ENCODE assay signal across 8 mouse cellular contexts in genomic region chr13:63432759-63433158, GRCm38 (mm10).
DNase-seq lines count a peak whose midpoint lies in the region; ATAC-seq and TF ChIP-seq lines count a peak whose summit lies in the region.

No protein-coding gene starts in this region.

- no peaks in the 10 kb centered on the region for H3K9me3 ChIP-seq in kidney, embryonic 15.5 days (replicated peaks)
- H3K9me3 ChIP-seq in liver, embryonic 13.5 days (replicated peaks) = no peaks in the 10 kb centered on the region

- no peak overlapping the region for H3ac ChIP-seq in C2C12 (ENCODE audit: control insufficient read depth, insufficient read length, low read depth)

- no peak overlapping the region for H3K4me2 ChIP-seq in kidney, embryonic 15.5 days
- no peak overlapping the region for H3K4me2 ChIP-seq in liver, embryonic 13.5 days

- TF ChIP-seq CTCF in C2C12 (IDR thresholded peaks at IDR 0.05; ENCODE audit: control insufficient read depth, insufficient read depth, insufficient read length) = no peak

- no peak overlapping the region for H3K27ac ChIP-seq in kidney, embryonic 15.5 days
- no peak overlapping the region for H3K27ac ChIP-seq in liver, embryonic 13.5 days

- WGBS in kidney, embryonic 15.5 days = 85% methylated on average over 3 of the region's 3 CpGs
- 87% methylated on average over 3 of the region's 3 CpGs for WGBS in liver, embryonic 13.5 days (ENCODE audit: insufficient replicate concordance)

- ATAC-seq in kidney, embryonic 15.5 days (replicated peaks; ENCODE audit: low FRiP score) = no peak
- ATAC-seq in liver, embryonic 13.5 days (ENCODE audit: low read depth) = no peak

- DNase-seq in kidney, adult 18-20 months = peak; percentile 21
- DNase-seq in NIH3T3 (ENCODE audit: low read depth) = peak; percentile 51
- peak; percentile 13 for DNase-seq in liver, embryonic 13.5 days
- no peak for DNase-seq in c-Kit-positive CD71-positive TER-119-positive erythroid progenitor cells, embryonic 14.5 days (ENCODE audit: low spot score)
- no peak for DNase-seq in testis, postnatal 10 days (ENCODE audit: low spot score)
- no peak for DNase-seq in ovary, postnatal 10 days (ENCODE audit: low spot score)

- no peaks in the 10 kb centered on the region for H3K79me2 ChIP-seq in C2C12 (ENCODE audit: control insufficient read depth, insufficient read depth)

- no peak overlapping the region for H3K9ac ChIP-seq in kidney, embryonic 15.5 days
- H3K9ac ChIP-seq in liver, embryonic 13.5 days = no peak overlapping the region

- no peak overlapping the region for H3K4me3 ChIP-seq in kidney, embryonic 15.5 days (replicated peaks)
- H3K4me3 ChIP-seq in C2C12 (ENCODE audit: insufficient read depth, poor library complexity, severe bottlenecking) = no peak overlapping the region
- no peak overlapping the region for H3K4me3 ChIP-seq in liver, embryonic 13.5 days (replicated peaks)

- no peaks in the 10 kb centered on the region for H3K27me3 ChIP-seq in kidney, embryonic 15.5 days
- no peaks in the 10 kb centered on the region for H3K27me3 ChIP-seq in C2C12 (ENCODE audit: control insufficient read depth, insufficient read depth, insufficient read length)
- H3K27me3 ChIP-seq in liver, embryonic 13.5 days = no peaks in the 10 kb centered on the region

- H3K36me3 ChIP-seq in kidney, embryonic 15.5 days = no peaks in the 10 kb centered on the region
- no peaks in the 10 kb centered on the region for H3K36me3 ChIP-seq in C2C12 (ENCODE audit: control insufficient read depth, insufficient read depth)
- H3K36me3 ChIP-seq in liver, embryonic 13.5 days = no peaks in the 10 kb centered on the region

- H3K79me3 ChIP-seq in C2C12 (ENCODE audit: low read depth) = no peaks in the 10 kb centered on the region

- peaks cover 9% of the 10 kb centered on the region; the same call in 1 of the 2 replicates for H3K4me1 ChIP-seq in kidney, embryonic 15.5 days
- H3K4me1 ChIP-seq in liver, embryonic 13.5 days (replicated peaks) = peaks cover 16% of the 10 kb centered on the region

TF ChIP-seq in C2C12, 6 proteins besides CTCF, POLR2A, EP300 and RAD21:
- TF ChIP-seq MAX (IDR thresholded peaks at IDR 0.05) (peak; percentile 22), CEBPB (IDR thresholded peaks at IDR 0.05; ENCODE audit: low read depth) (no peak), MYOG (IDR thresholded peaks at IDR 0.05; ENCODE audit: control insufficient read depth, extremely low read depth, insufficient read length) (no peak), MYOD1 (IDR thresholded peaks at IDR 0.05; ENCODE audit: control insufficient read depth, insufficient read length, low read depth) (no peak)

Comparison
In these comparisons a context has a peak if more than half of its experiments do, and no peak if none do; other contexts are left out.
1. DNase-seq: peak in kidney, adult 18-20 months (single experiment), NIH3T3 (single experiment) and liver, embryonic 13.5 days (single experiment); none in c-Kit-positive CD71-positive TER-119-positive erythroid progenitor cells, embryonic 14.5 days (single experiment), testis, postnatal 10 days (single experiment) and ovary, postnatal 10 days (single experiment).